Mouse (Mus musculus) ES-Bruce4 (cell line): ENCODE results near the gene Slc35a5.

Experiments
- CTCF ChIP-seq: IDR thresholded peaks from one replicate; pipeline ENCODE4 v1.8.1; 2011; ENCODE audit warnings: low read depth, low read length
- EP300 ChIP-seq: IDR thresholded peaks from 2 replicates; pipeline ENCODE4 v1.6.1; 2011; ENCODE audit warnings: low read depth, low read length; ENCODE audit not compliant: insufficient read depth
- POLR2A ChIP-seq: IDR thresholded peaks from one replicate; pipeline ENCODE4 v1.8.1; 2011; ENCODE audit warnings: low read length; ENCODE audit not compliant: insufficient read depth

DNA sequence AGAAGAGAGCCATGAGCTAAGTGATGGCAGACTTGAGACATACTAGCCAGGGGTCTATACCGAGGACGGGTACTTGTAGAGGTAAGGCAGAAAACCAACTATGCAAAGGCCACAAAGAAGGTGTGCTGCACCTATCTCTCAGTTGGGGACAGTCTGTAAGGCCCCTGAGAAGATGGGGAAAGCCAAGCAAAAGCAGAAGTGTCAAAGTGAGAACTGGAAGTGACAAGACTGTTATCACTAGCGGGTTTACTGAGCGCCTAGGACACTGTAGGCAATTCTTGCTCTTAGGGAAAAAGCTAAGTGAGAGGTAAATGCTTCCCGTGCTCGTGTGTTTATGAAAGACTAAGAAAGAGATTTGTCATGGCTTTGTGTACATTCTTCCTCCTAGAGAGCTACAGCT is 13.4 kb downstream of the Slc35a5 start:
- TF ChIP-seq CTCF, result no peak
- no peak for TF ChIP-seq POLR2A
- no peak for TF ChIP-seq EP300
